Mouse (Mus musculus): ENCODE data around the gene Edc4. TPM values are rescaled to one million over a fixed set of nuclear protein-coding genes. Genes with fewer than 3 reads are reported as not detected.

The Edc4 gene
- polyA plus RNA-seq, 1 experiment from 2014 or later: 45.3 TPM

Other genes starting within 250 kb of the Edc4 start
- 87.0 and 113 TPM in 2 replicates for gene Ctcf, start 244.3 kb upstream of the Edc4 start, polyA plus RNA-seq (2015; fragmentation: Nextera tagmentation; extraction: Ambion mirVana)
- gene Agrp, start 243.5 kb upstream of the Edc4 start, polyA plus RNA-seq (2015; fragmentation: Nextera tagmentation; extraction: Ambion mirVana): 1.2 and 1.9 TPM in 2 replicates
- gene Carmil2, start 194.6 kb upstream of the Edc4 start, polyA plus RNA-seq (2015; fragmentation: Nextera tagmentation; extraction: Ambion mirVana): 21.5 and 28.5 TPM in 2 replicates
- gene Acd, start 179.8 kb upstream of the Edc4 start, polyA plus RNA-seq (2015; fragmentation: Nextera tagmentation; extraction: Ambion mirVana): 81.1 and 89.4 TPM in 2 replicates
- 47.9 and 59.6 TPM in 2 replicates for gene Pard6a, start 179.7 kb upstream of the Edc4 start, polyA plus RNA-seq (2015; fragmentation: Nextera tagmentation; extraction: Ambion mirVana)
- 0.22 and 0.35 TPM in 2 replicates for gene 4933405L10Rik, start 173.2 kb upstream of the Edc4 start, polyA plus RNA-seq (2015; fragmentation: Nextera tagmentation; extraction: Ambion mirVana)
- 13.9 and 16.2 TPM in 2 replicates for gene Enkd1, start 172.7 kb upstream of the Edc4 start, polyA plus RNA-seq (2015; fragmentation: Nextera tagmentation; extraction: Ambion mirVana)
- gene Gfod2, start 122.2 kb upstream of the Edc4 start, polyA plus RNA-seq (2015; fragmentation: Nextera tagmentation; extraction: Ambion mirVana): 60.5 and 73.8 TPM in 2 replicates
- gene Ranbp10, start 53.5 kb upstream of the Edc4 start, polyA plus RNA-seq (2015; fragmentation: Nextera tagmentation; extraction: Ambion mirVana): 9.9 and 10.4 TPM in 2 replicates
- gene Tsnaxip1, start 53.1 kb upstream of the Edc4 start, polyA plus RNA-seq (2015; fragmentation: Nextera tagmentation; extraction: Ambion mirVana): 0.28 and 0.47 TPM in 2 replicates
- gene Cenpt, start 27.6 kb upstream of the Edc4 start, polyA plus RNA-seq (2015; fragmentation: Nextera tagmentation; extraction: Ambion mirVana): 47.5 and 49.3 TPM in 2 replicates
- gene Thap11, start 25.7 kb upstream of the Edc4 start, polyA plus RNA-seq (2015; fragmentation: Nextera tagmentation; extraction: Ambion mirVana): 55.8 and 58.3 TPM in 2 replicates
- 145 and 174 TPM in 2 replicates for gene Nutf2, start 20.3 kb upstream of the Edc4 start, polyA plus RNA-seq (2015; fragmentation: Nextera tagmentation; extraction: Ambion mirVana)
- gene Nrn1l, start 12.7 kb downstream of the Edc4 start, polyA plus RNA-seq (2015; fragmentation: Nextera tagmentation; extraction: Ambion mirVana): 1.4 and 1.5 TPM in 2 replicates
- 9.3 and 14.9 TPM in 2 replicates for gene Pskh1, start 19.6 kb downstream of the Edc4 start, polyA plus RNA-seq (2015; fragmentation: Nextera tagmentation; extraction: Ambion mirVana)
- 3.2 and 3.5 TPM in 2 replicates for gene Ctrl, start 53.0 kb downstream of the Edc4 start, polyA plus RNA-seq (2015; fragmentation: Nextera tagmentation; extraction: Ambion mirVana)
- 86.8 and 142 TPM in 2 replicates for gene Psmb10, start 57.6 kb downstream of the Edc4 start, polyA plus RNA-seq (2015; fragmentation: Nextera tagmentation; extraction: Ambion mirVana)
- gene Lcat, start 62.5 kb downstream of the Edc4 start, polyA plus RNA-seq (2015; fragmentation: Nextera tagmentation; extraction: Ambion mirVana): 3.1 and 3.3 TPM in 2 replicates
- 10.8 and 14.1 TPM in 2 replicates for gene Slc12a4, start 85.2 kb downstream of the Edc4 start, polyA plus RNA-seq (2015; fragmentation: Nextera tagmentation; extraction: Ambion mirVana)
- not detected in 2 replicates for gene Dpep3, start 98.5 kb downstream of the Edc4 start, polyA plus RNA-seq (2015; fragmentation: Nextera tagmentation; extraction: Ambion mirVana)
- gene Dus2, start 110.5 kb downstream of the Edc4 start, polyA plus RNA-seq (2015; fragmentation: Nextera tagmentation; extraction: Ambion mirVana): 27.8 and 30.6 TPM in 2 replicates
- 0.14 TPM in 1 of 2 replicates, not detected in the other for gene Dpep2nb, start 125.1 kb downstream of the Edc4 start, polyA plus RNA-seq (2015; fragmentation: Nextera tagmentation; extraction: Ambion mirVana)
- 20.8 and 20.9 TPM in 2 replicates for gene Ddx28, start 131.0 kb downstream of the Edc4 start, polyA plus RNA-seq (2015; fragmentation: Nextera tagmentation; extraction: Ambion mirVana)
- 3.5 and 4.4 TPM in 2 replicates for gene Nfatc3, start 178.0 kb downstream of the Edc4 start, polyA plus RNA-seq (2015; fragmentation: Nextera tagmentation; extraction: Ambion mirVana)